Mouse (Mus musculus): Measurements from ENCODE around the gene Gm28036. TPM values are rescaled to one million over a fixed set of nuclear protein-coding genes. Genes with fewer than 3 reads are reported as not detected.

Gene Gm28036
- polyA plus RNA-seq (2012; rRNA removed; ENCODE audit: low replicate concordance): 2.5 and 6.9 TPM in 2 replicates

GRCm38 (mm10) chr2:156126992-156127391 lies at the start of gene Gm28036:
Gene Gm28036 (minus strand): TSS chr2:156127092.

GRCm38 (mm10) chr2:156143953-156144724 lies 17.2 kb upstream of the Gm28036 start, which contains the start of the genes Romo1 and Nfs1:
Gene Romo1 (plus strand): TSS chr2:156144039.
Gene Nfs1 (minus strand): TSS chr2:156144186.

GRCm38 (mm10) chr2:156111358-156112079 lies 15.4 kb downstream of the Gm28036 start, which contains the start of the genes Cpne1 and Rbm12:
Gene Cpne1 (minus strand): TSS chr2:156111965.
Gene Rbm12 (minus strand): TSS chr2:156111978.

GRCm38 (mm10) chr2:156065099-156066041 lies 61.5 kb downstream of the Gm28036 start, which contains the start of gene Spag4:
Gene Spag4 (plus strand): TSS chr2:156065175.

GRCm38 (mm10) chr2:156052816-156053215 lies 74.1 kb downstream of the Gm28036 start, which contains the start of gene Fer1l4:
Gene Fer1l4 (minus strand): TSS chr2:156052947.

Other genes starting within 250 kb of the Gm28036 start
- gene Uqcc1, start 196.8 kb downstream of the Gm28036 start, polyA plus RNA-seq (2012; rRNA removed; ENCODE audit: low replicate concordance): 47.4 and 61.3 TPM in 2 replicates
- gene Gm15557, start 186.4 kb downstream of the Gm28036 start, polyA plus RNA-seq (2012; rRNA removed; ENCODE audit: low replicate concordance): not detected in 2 replicates
- gene Gdf5, start 181.7 kb downstream of the Gm28036 start, polyA plus RNA-seq (2012; rRNA removed; ENCODE audit: low replicate concordance): 2.3 and 4.5 TPM in 2 replicates
- gene Cep250, start 170.6 kb downstream of the Gm28036 start, polyA plus RNA-seq (2012; rRNA removed; ENCODE audit: low replicate concordance): 11.2 and 13.4 TPM in 2 replicates
- gene 6430550D23Rik, start 119.1 kb downstream of the Gm28036 start, polyA plus RNA-seq (2012; rRNA removed; ENCODE audit: low replicate concordance): 5.0 and 7.3 TPM in 2 replicates
- gene Ergic3, start 119.0 kb downstream of the Gm28036 start, polyA plus RNA-seq (2012; rRNA removed; ENCODE audit: low replicate concordance): 307 and 318 TPM in 2 replicates
- gene Fer1l4, start 74.1 kb downstream of the Gm28036 start, polyA plus RNA-seq (2012; rRNA removed; ENCODE audit: low replicate concordance): 1.9 TPM in 1 of 2 replicates, not detected in the other
- 4.5 and 12.0 TPM in 2 replicates for gene Spag4, start 61.9 kb downstream of the Gm28036 start, polyA plus RNA-seq (2012; rRNA removed; ENCODE audit: low replicate concordance)
- 90.6 and 117 TPM in 2 replicates for gene Cpne1, start 15.1 kb downstream of the Gm28036 start, polyA plus RNA-seq (2012; rRNA removed; ENCODE audit: low replicate concordance)
- 5.2 and 21.9 TPM in 2 replicates for gene Rbm12, start 15.1 kb downstream of the Gm28036 start, polyA plus RNA-seq (2012; rRNA removed; ENCODE audit: low replicate concordance)
- gene Romo1, start 16.9 kb upstream of the Gm28036 start, polyA plus RNA-seq (2012; rRNA removed; ENCODE audit: low replicate concordance): 273 and 327 TPM in 2 replicates
- 54.8 and 75.3 TPM in 2 replicates for gene Nfs1, start 17.1 kb upstream of the Gm28036 start, polyA plus RNA-seq (2012; rRNA removed; ENCODE audit: low replicate concordance)
- gene Rbm39, start 53.1 kb upstream of the Gm28036 start, polyA plus RNA-seq (2012; rRNA removed; ENCODE audit: low replicate concordance): 35.4 and 56.8 TPM in 2 replicates
- gene Phf20, start 69.4 kb upstream of the Gm28036 start, polyA plus RNA-seq (2012; rRNA removed; ENCODE audit: low replicate concordance): 19.7 and 26.1 TPM in 2 replicates
- 1.5 and 2.0 TPM in 2 replicates for gene Cnbd2, start 185.2 kb upstream of the Gm28036 start, polyA plus RNA-seq (2012; rRNA removed; ENCODE audit: low replicate concordance)
- 61.1 and 140 TPM in 2 replicates for gene Scand1, start 185.6 kb upstream of the Gm28036 start, polyA plus RNA-seq (2012; rRNA removed; ENCODE audit: low replicate concordance)

Data from subcutaneous adipose tissue, adult 2 months (tissue).